Mouse (Mus musculus) testis, adult 2 months (tissue): ENCODE data around the gene Armh1.

Experiments used
- CTCF ChIP-seq: fragments of 200-500 bp; IDR thresholded peaks from 2 replicates; pipeline ENCODE4 v1.5.1; 2012; ENCODE audit warnings: low read depth, mild to moderate bottlenecking, inconsistent platforms, low read length, moderate library complexity; ENCODE audit not compliant: control insufficient read depth, insufficient read depth, insufficient replicate concordance
- POLR2A ChIP-seq: fragments of 200-500 bp; IDR thresholded peaks from 2 replicates; pipeline ENCODE4 v1.6.1; 2012; ENCODE audit warnings: low read depth, mild to moderate bottlenecking, inconsistent platforms, low read length, moderate library complexity; ENCODE audit not compliant: control insufficient read depth

GRCm38 (mm10) chr4:117252351-117252750 is 426 bp upstream of the Armh1 start:
- TF ChIP-seq CTCF (no peak), POLR2A (no peak)
